Mouse (Mus musculus) liver, adult 2 months (tissue): ENCODE results near the gene Aspdh. TPM values are rescaled to one million over a fixed set of nuclear protein-coding genes. Genes with fewer than 3 reads are reported as not detected.
A peak's percentile ranks its signal among the peaks of the same experiment; 100 is the strongest.

Experiments
- DNase-seq: peaks from one replicate; pipeline ENCODE4 v3.0.0-alpha.2; 2011; ENCODE audit warnings: low read depth, low spot score; ENCODE audit errors: extremely low read depth
- H3K27ac ChIP-seq: fragments of 200-500 bp; replicated peaks from 2 replicates; pipeline ENCODE4 v1.5.1; 2012; ENCODE audit warnings: low read depth, mild to moderate bottlenecking, control low read depth, inconsistent platforms, low read length; ENCODE audit not compliant: insufficient read depth
- H3K27me3 ChIP-seq: fragments of 200-500 bp; 2 replicates; pipeline ENCODE4 v1.6.1; 2012; ENCODE audit warnings: mild to moderate bottlenecking, moderate library complexity, low read length, inconsistent platforms; ENCODE audit not compliant: control insufficient read depth, insufficient read depth
- H3K36me3 ChIP-seq: fragments of 200-500 bp; 2 replicates; pipeline ENCODE4 v1.6.1; 2012; ENCODE audit warnings: low read length, inconsistent platforms; ENCODE audit not compliant: control insufficient read depth, insufficient read depth
- H3K4me1 ChIP-seq: fragments of 200-500 bp; 2 replicates; pipeline ENCODE4 v1.6.1; 2011; ENCODE audit warnings: low read length; ENCODE audit not compliant: control insufficient read depth, insufficient read depth
- H3K4me3 ChIP-seq: fragments of 200-500 bp; 2 replicates; pipeline ENCODE4 v1.5.1; 2011; ENCODE audit warnings: low read depth, mild to moderate bottlenecking, control low read depth, low read length, moderate library complexity; ENCODE audit not compliant: insufficient read depth
- H3K79me2 ChIP-seq: fragments of 200-500 bp; 2 replicates; pipeline ENCODE4 v1.6.1; 2012; ENCODE audit warnings: inconsistent platforms, mild to moderate bottlenecking, low read length, moderate library complexity; ENCODE audit not compliant: control insufficient read depth, insufficient read depth
- H3K9ac ChIP-seq: fragments of 200-500 bp; 2 replicates; pipeline ENCODE4 v1.6.1; 2012; ENCODE audit warnings: low read depth, mild to moderate bottlenecking, control low read depth, inconsistent platforms, low read length
- CTCF ChIP-seq: fragments of 200-500 bp; IDR thresholded peaks from 2 replicates; pipeline ENCODE4 v1.5.1; 2011; ENCODE audit warnings: low read depth, low read length, control low read depth
- POLR2A ChIP-seq: fragments of 200-500 bp; IDR thresholded peaks from 2 replicates; pipeline ENCODE4 v1.6.1; 2011; ENCODE audit warnings: low read length, control low read depth; ENCODE audit not compliant: insufficient read depth; ENCODE audit errors: extremely low read depth
- WGBS: fragments of 180-500 bp; shearing (Covaris S2); methylation state at CpG from one replicate; pipeline ENCODE4 v1.1.7; 2018; 5-methylcytosine and 5-hydroxymethylcytosine counted together
- polyA plus RNA-seq: library from polyadenylated mRNA; depleted of rRNA; stranded (reverse); fragments of >200 nt; gene quantifications from 2 replicates; pipeline ENCODE4 v1.2.3, GENCODE M21; 2012
- total RNA-seq: library from RNA; depleted of rRNA; stranded (reverse); fragments of >200 nt; gene quantifications from 2 replicates; pipeline ENCODE4 v1.2.3, GENCODE M21; 2014

Gene Aspdh
- total and polyA plus RNA-seq, 2 experiments = 146 to 608 TPM

DNA sequence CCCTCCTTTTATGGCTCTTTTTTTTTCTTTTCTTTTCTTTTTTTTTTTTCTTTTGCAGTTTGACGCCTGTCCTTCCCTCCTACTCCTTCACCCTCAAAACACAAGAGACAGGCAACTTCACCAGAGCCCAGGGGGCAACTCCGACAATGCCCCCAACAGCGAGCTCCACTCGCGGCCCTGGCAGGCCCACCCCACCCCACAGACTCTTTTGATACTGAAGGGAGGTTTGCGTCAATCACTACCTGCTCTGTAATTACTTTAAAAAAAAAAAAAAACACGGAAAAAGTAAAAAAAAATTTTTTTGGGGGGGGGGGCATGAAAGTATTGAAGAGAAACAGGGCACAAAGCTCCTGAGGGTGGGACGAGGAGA lies 2.1 kb upstream of the Aspdh start:
- Histone ChIP-seq H3K4me1 (peaks cover 9% of the 10 kb centered on the region), H3K79me2 (peaks cover 13% of the 10 kb centered on the region; the same call in 1 of the 2 replicates), H3K27ac (no peak overlapping the region), H3K4me3 (no peak overlapping the region), H3K9ac (no peak overlapping the region), H3K27me3 (peaks cover 8% of the 10 kb centered on the region), H3K36me3 (no peaks in the 10 kb centered on the region)
- WGBS = 26% methylated on average over 8 of the region's 8 CpGs
- no peak for DNase-seq
- TF ChIP-seq CTCF = no peak
- TF ChIP-seq POLR2A = no peak

DNA sequence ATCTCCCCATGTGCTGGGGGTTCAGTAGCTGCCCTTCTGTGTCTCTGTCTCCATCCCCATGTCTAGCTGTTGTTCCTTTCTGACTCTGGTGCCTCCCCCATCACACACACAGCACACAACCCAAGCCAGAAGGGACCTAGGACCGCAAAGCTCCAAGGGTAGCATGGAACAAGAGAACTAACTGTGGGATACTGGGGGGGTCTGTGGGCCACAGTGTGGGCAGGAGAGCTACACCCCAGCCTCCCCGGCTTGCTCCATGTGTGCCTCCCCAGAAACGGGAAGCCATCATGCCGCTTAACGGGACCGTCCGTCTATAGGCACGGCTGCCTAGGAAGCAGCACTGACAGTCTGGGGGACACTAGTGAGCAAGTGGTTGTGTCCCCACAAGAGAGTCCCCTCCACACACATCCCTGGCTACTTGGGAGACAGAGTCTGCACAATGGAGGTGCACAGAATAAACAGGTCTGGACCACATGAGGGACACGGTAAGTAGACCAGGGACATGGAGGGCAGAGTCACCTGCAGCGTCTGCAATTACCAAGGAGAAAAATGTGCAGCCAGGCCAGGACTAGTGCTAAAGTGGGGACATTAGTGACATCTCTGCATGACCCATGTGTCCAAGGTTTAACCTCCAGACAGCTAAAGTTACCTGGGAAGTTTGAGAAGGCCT lies 1.5 kb upstream of the Aspdh start:
- H3K27ac ChIP-seq = no peak overlapping the region
- TF ChIP-seq CTCF (no peak), POLR2A (no peak)
- H3K27me3 ChIP-seq = peaks cover 8% of the 10 kb centered on the region
- DNase-seq = no peak
- H3K36me3 ChIP-seq = no peaks in the 10 kb centered on the region
- H3K4me3 ChIP-seq = no peak overlapping the region
- WGBS = 92% methylated on average over 10 of the region's 10 CpGs
- H3K4me1 ChIP-seq = peaks cover 13% of the 10 kb centered on the region
- no peak overlapping the region for H3K9ac ChIP-seq
- peaks cover 13% of the 10 kb centered on the region; the same call in 1 of the 2 replicates for H3K79me2 ChIP-seq

DNA sequence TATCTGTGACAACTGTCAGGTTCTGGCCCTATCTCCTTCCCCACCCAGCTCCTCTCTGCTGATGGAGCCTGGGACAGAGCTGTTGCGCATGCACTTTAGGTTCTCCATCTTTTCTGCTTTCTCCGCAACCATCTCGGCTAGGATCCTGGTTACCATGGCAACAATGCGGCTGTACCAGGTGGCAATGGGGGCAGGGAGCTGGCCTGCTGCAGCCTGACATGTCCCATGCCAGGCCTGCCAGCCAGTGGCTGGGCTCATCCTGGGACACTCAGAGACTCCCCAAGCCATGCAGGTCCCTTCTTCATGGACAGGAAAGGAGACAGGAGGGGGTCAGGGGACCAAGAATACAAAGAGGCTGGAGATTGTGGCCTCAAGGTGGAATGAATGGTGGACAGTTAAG lies 680 bp upstream of the Aspdh start:
- no peak for TF ChIP-seq CTCF
- no peak for DNase-seq
- peaks cover 13% of the 10 kb centered on the region; the same call in 1 of the 2 replicates for H3K79me2 ChIP-seq
- no peaks in the 10 kb centered on the region for H3K36me3 ChIP-seq
- no peak overlapping the region for H3K4me3 ChIP-seq
- H3K4me1 ChIP-seq = peaks cover 14% of the 10 kb centered on the region
- WGBS = 76% methylated on average over 4 of the region's 4 CpGs
- no peak overlapping the region for H3K27ac ChIP-seq
- H3K9ac ChIP-seq = no peak overlapping the region
- H3K27me3 ChIP-seq = peaks cover 8% of the 10 kb centered on the region

DNA sequence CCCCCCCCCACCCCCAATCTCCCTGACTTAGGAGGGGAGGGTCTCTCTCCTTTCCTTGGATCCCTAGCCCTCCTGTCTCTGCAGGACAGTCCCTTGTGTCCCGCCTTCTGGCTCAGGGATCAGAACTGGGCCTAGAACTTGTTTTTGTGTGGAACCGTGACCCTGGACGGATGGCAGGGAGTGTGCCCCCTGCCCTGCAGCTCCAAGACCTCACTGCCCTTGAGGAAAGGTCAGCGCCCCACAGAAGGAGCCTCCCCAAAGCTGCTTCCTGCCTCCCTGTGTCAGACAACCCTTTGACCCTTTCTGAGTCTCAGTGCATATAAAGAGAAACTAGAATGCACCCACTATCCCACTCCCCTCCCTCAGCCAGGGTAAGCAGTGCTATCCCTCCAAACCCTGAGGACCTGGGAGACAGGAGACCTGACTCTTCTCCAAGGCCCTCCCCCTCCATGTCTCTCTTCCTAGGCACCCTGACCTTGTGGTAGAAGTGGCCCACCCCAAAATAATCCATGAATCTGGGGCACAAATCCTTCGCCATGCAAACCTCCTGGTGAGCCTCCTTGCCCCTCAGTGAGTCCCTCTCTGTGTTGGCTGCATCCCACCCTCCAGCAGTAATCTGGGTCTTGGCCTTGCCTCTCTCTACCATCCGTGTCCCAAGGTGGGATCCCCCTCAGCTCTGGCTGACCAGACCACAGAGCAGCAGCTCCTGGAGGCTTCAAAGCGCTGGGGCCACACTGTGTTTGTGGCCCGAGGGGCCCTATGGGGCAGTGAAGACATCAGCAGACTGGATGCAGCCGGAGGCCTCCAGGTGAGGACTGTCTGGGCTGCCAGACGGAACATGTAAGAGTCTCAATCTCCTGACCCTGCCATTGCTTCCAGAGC lies 1.1 kb downstream of the Aspdh start:
- peaks cover 5% of the 10 kb centered on the region for H3K27me3 ChIP-seq
- peaks cover 13% of the 10 kb centered on the region; the same call in 1 of the 2 replicates for H3K79me2 ChIP-seq
- 40% methylated on average over 10 of the region's 10 CpGs for WGBS
- no peak for TF ChIP-seq POLR2A
- no peak for TF ChIP-seq CTCF
- DNase-seq = peak; percentile 47
- peak overlapping the region; percentile 98 for H3K27ac ChIP-seq
- H3K36me3 ChIP-seq = no peaks in the 10 kb centered on the region
- H3K4me3 ChIP-seq = peak overlapping the region; percentile 74
- peak overlapping the region; percentile 80 for H3K9ac ChIP-seq
- H3K4me1 ChIP-seq = peaks cover 14% of the 10 kb centered on the region

DNA sequence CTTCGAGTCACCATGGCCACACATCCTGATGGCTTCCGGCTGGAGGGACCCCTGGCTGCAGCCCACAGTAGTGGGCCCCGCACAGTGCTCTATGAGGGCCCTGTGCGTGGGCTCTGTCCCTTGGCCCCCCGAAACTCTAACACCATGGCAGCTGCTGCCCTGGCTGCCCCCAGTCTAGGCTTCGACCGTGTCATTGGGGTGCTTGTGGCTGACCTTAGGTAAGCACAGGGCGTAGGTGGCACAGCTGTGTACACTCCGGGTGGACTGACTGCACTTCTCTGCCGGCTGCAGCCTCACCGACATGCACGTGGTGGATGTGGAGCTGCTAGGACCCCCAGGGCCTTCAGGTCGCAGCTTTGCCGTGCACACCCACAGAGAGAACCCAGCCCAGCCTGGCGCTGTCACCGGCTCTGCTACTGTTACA lies 1.7 kb downstream of the Aspdh start:
- H3K9ac ChIP-seq = peak overlapping the region; percentile 80
- H3K79me2 ChIP-seq = peaks cover 13% of the 10 kb centered on the region; the same call in 1 of the 2 replicates
- H3K4me1 ChIP-seq = peaks cover 14% of the 10 kb centered on the region
- no peaks in the 10 kb centered on the region for H3K36me3 ChIP-seq
- DNase-seq = peak; percentile 52
- TF ChIP-seq POLR2A = no peak
- no peak for TF ChIP-seq CTCF
- WGBS = 45% methylated on average over 16 of the region's 16 CpGs
- peaks cover 5% of the 10 kb centered on the region for H3K27me3 ChIP-seq
- H3K4me3 ChIP-seq = peak overlapping the region; percentile 74; the same call in 1 of the 2 replicates
- H3K27ac ChIP-seq = peak overlapping the region; percentile 98
